Mouse (Mus musculus) adipocyte (in vitro differentiated cells): ENCODE measurements around the gene Sipa1.

ENCODE experiments used
- DNase-seq: peaks from one replicate; pipeline ENCODE4 v3.0.0-alpha.2; 2016; ENCODE audit warnings: low spot score

Sipa1 gene

GRCm38 (mm10) chr19:5641641-5642040 is 21.9 kb downstream of the Sipa1 start:
- DNase-seq, result no peak

GRCm38 (mm10) chr19:5641021-5641420 is 22.5 kb downstream of the Sipa1 start:
- DNase-seq, result no peak

- DNase-seq, result no peak
Measured at GRCm38 (mm10) chr19:5640339-5640738, 23.2 kb downstream of the Sipa1 start.

- DNase-seq, result no peak
Measured at GRCm38 (mm10) chr19:5638416-5639005, 25.0 kb downstream of the Sipa1 start.

DNA sequence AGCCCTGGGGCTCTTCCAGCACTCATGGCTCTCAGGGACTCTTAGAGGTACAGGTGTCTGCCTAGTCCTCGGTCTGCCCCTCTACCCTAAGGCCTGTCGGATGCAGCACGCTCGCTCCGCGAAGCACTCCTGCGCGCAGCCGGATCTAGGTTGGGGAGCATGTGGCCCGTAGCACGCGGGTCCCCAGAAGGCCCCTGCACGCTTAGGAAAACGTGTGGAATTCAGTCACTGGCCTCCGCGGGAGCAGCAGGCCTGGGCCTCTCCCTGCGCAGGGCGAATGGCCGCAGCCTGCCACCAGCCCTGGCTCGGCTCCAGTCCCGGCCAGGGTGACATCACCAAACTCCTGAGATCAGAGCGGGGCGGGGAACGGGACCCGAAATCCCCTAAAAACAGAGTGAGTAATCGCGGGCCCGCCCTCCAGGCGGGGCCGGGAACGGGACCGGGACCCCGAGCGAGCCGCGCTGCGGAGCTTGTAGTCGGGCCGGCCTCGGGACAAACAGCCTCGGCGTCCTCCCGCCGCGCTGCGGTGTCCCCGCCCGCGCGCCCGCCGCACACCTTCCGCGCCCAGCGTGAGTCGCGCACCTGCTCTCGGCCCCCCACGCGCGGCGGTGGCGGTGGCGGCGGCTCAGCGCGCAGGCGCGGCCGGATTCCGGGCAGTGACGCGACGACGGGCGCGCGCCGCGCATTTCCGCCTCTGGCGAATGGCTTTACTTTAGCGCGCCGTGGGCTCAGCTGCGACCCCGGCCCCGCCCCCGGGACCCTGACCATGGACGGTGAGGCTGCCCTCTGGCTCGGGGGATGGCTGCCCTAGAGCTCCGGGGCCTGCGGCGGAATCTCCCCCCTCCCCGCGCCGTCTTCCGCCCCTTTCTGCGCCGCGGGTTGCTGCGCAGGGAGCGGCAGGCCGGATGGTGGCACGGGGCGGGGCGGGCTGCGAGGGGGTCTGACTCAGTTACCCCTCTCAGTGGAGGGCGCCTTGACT is 26.1 kb downstream of the Sipa1 start, which contains the start of gene Rela:
Gene Rela (plus strand): TSS at position 415 of the 979 bp plus-strand sequence.
- DNase-seq, result peak; percentile 94

DNA sequence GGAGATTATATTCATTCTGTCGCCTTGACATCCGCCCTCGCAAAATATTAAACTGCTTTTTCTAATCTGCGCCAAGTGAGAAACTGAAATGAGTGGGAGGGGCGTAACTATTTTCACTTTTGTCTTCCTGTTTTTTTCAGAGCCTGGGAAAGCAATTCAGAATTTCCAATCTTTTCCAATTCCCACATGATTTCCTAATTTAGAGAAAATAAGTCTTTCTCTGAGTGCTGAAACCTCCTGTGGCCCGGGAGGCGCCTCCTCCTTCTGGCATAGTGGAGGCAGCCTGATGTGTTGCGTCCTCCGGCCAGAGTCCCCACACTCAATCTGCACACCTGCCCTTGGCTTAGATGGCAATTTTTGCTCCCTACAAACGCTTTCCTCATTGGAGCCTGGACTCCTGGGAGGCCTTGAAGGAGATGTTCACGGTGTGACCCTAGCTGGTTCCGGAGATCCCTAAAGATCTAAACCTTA is 26.9 kb downstream of the Sipa1 start:
- no peak for DNase-seq

- no peak for DNase-seq
Measured at GRCm38 (mm10) chr19:5636036-5636570, 27.4 kb downstream of the Sipa1 start.

DNA sequence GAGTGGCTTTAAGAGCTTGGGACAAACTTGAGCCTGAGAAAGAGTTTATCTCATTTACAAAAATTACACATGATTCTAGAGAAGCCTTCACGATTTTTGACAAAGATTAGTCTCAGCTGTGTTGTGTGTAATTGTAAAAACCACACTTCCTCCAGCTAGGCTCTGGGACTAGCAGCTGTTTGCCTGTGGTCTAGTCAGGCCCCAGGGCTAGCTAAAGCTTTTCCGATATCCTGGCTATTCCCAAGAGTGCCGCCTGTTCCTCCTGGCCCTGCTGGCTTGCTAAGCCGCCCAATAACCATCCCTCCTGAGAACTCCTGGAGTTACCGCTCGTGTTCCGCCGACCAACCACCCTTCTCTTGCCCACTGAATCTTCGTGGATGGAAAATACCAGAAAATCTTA is 31.4 kb downstream of the Sipa1 start:
- DNase-seq, result no peak

DNA sequence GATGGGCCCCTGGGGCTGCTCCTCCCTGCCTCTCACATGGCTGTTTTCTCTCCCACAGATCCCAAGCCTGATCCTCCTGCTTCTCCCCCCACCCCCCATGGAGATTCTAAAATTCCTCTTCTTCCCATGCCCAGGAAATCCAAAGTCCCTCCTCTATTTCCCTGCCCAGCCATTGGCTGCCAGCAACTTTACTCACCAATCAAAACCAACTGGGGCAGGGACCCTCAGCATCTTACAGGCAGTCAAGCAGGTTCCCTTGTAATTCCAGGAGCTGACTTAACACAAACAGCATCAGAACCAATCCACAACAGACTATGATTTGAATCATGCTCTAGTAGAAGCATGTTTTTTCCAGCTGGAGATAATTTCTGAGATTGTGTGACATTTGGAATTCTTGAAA is 33.6 kb downstream of the Sipa1 start:
- DNase-seq, result no peak

DNA sequence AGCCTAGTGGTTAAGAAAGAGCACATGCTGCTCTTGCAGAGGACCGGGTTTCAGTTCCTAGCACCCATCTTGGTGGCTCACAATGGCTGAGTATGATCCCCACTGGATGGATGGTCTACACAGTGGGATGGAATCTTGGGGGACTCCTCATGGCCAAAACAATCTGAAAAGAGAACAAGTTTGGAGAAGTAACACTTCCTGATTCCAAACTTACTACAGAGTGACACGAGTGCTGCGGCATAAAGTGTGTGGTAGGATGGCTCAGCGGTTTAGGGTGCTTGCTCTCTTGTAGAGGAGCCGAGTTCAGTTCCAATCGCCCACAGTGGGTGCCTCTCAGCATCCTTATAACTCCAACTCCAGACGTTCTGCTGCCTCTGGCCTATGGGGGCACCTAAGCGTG is 38.2 kb downstream of the Sipa1 start:
- DNase-seq, result no peak

- no peak for DNase-seq
Measured at GRCm38 (mm10) chr19:5621884-5622283, 41.6 kb downstream of the Sipa1 start.

DNA sequence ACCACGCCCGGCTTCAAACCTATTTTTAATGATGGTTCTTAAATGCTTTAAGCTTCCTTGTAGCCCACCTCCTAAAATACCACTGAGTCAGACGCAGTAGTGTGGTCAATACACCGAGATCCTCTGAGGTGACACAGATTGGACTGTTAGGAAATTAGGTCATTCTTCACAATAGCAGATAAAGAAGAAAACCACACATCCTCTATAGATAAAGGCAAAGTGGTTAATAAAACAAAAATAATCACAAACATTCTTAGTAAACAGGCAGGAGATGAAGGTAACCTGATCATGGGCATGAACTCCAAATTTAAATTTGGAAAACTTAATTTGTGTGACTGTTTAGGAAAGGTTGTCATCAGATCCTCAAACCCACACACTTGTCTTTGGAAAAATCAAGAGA is 43.5 kb downstream of the Sipa1 start:
- DNase-seq, result no peak

- DNase-seq, result no peak
Measured at GRCm38 (mm10) chr19:5614953-5615352, 48.6 kb downstream of the Sipa1 start.

DNA sequence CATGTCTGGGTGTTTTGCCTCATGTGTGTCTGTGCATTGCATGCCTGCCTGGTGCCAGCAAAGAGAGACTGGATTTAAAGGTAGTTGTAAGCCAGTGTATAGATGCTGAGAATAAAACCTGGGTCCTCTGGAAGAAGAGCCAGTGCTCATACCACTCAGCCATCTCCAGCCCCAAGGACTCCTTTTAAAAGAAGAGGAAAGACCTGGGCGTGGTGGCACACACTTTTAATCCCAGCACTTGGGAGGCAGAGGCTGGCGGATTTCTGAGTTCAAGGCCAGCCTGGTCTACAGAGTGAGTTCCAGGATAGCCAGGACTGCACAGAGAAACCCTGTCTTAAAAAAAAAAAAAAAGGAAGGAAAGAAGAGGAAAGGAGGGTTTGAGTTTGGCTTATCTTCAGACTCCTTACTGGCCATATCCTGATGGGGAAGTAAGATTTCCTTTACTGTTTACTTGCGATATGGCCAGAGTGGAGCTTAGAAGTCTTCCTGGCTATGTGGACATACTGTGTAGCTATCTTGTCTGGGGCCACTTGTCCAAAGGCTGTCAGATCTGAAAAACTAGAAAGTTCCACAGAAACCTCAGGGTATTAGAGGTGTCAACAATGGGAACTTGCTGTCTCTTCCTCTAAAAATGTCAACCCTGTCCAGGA is 50.6 kb downstream of the Sipa1 start:
- no peak for DNase-seq

DNA sequence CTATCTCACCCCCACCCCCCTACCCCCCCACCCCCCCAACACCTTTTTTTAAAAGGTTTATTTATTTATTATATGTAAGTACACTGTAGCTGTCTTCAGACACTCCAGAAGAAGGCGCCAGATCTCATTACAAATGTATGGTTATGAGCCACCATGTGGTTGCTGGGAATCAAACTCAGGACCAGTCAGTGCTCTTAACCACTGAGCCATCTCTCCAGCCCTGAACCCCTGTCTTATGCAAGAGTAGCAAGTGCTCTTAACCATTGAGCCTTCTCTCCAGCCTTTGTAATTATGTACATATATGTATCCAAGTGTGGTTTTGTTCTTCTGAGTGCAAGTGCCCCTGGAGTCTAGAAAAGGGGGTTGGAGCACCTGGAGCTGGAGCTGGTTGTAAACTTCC is 51.5 kb downstream of the Sipa1 start:
- DNase-seq, result no peak

DNA sequence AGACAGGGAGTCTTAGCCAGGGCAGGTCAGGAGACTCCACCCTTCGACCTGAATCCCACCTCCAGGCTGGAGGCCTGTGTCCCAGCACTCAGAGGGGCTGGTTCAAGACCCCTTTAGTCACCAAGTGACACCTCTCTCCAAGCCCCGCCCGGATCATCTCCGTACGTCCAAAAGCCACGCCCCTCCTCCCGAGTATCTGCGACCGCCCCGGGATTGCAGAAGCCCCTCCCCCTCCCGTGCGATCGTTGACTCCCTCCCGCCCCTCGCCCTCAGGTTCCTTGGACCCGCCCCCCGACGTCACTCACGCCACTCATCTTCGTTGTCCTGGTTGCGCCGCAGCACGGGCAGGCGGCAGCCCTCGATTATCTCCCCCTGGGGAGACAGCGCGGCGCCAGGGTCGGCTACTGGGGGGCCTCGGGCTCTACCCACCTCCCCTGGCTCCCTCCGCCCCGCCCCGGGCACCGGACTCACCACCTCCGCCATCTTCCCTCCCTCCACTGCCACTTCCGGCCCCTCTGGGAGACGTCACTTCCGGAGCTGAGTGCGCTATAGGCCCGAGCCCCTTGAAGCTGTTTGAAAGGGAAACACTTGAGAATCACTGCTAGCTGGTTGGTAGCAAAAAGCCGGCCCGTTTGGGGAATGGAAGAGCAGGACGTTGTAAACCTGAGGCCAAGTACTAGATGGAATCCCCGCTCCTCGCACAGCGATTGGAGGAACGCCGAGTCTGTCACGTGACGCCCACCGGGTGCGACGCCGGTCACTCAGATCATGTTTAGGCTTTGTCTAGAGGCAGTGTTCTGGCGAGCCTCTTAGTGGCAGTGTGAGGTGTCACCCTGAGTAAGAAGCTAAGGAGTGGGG is 53.7 kb downstream of the Sipa1 start, which contains the start of gene Kat5:
Gene Kat5 (minus strand): TSS at position 691 of the 858 bp plus-strand sequence.
- peak; percentile 96 for DNase-seq

DNA sequence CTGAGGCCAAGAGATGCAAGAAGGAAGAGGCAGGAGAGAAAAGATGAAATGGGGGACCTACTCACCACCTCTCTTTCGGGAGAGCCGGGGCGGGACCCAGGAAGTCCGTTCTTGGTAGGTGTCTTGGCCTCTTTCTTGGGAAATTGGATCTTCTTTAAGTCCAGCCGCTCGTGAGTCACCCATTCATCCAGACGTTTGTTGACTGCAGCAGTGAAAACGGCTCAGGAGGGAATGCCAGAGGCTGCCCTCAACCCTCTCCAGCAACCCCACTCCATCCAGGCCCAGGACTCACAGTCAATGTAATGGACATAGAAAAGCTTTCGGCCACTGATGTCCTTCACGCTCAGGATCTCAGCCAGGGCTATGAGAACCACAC is 54.3 kb downstream of the Sipa1 start:
- DNase-seq, result no peak

DNA sequence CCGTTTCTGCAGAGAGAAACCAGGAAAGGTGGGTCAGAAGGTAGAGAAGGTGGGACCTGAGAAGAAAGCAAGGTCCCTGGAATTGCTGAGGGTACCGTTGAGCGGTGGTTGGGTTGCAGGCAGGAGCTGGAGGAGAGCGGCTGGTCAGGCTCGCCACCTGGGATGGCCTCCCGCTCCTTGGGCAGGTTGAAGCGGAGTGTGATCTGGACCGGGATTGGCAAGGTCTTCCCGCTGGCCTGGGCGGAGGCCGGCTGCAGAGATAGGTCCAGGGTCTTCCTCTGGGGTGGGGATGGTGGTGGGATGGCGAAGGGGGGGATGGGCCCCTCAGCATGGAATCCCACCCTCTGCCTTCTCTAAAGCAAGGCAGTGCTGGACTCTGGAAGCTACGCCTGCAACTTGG is 54.8 kb downstream of the Sipa1 start:
- DNase-seq, result no peak

GRCm38 (mm10) chr19:5607705-5608410 is 55.6 kb downstream of the Sipa1 start:
- no peak for DNase-seq

DNA sequence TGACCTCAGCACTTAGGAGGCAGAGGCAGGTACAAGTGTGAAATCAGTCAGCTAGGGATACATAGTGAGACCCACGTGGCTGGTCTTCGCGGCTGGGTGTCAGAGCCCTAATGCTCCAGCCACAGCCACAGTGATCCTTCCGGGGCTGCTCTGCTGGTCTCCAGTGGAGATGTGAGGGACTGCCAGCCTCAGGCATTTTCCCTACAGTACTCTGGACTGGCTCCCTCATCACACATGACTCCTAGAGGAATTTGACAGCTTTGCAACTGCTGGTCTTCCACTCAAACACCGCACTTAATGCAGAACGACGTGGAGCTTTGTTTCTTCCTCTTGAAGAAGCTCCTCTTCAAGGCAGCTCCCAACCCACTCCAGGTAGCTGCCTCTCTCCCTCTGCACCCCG is 57.3 kb downstream of the Sipa1 start:
- no peak for DNase-seq

DNA sequence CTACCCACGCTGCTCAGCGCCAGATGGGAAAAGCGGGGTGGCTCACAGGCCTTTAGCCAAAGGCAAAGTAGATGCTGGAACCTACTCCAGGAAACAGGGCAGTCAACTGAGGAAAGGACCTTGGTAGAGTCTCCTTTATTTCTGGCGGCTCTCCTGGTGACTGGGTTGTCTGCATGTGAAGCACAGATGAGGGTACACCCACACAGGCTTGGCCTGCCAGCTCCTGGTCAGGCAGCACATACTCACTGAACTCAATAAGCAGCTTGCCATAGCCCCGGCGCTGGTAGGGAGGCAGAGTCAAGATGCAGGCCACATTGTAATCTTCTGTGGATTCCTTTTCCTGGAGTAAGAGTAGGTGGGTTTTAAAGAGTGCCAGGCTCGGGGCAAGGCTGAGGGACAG is 58.4 kb downstream of the Sipa1 start:
- no peak for DNase-seq
